Mouse (Mus musculus): ENCODE measurements at regions not wholly inside any gene's neighbourhood (a gene's known extent, or its start where the extent isn't known, plus 50 kb on each side); places are given as distances from the start of the nearest gene placed in this dataset.

DNA sequence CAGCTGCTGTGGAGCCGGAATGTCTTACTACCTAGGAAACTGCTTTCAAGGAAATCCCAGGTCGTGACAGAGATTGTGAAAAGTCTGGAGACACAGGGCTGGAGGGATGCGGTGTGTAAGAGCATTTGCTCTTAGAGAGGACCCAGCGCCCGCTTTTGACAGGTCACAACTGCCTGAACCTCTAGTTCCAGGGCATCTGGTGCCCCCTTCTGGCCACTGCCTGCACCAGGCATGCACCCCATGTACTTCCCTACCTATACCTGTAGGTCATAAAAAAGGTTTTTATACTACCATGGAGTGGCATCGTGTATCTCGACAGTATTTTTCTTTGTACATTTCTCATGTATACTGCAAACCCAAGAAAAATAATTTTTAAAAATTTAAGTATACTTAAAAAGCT is 314.0 kb downstream of the Bbx start:
- no peak for ATAC-seq (ENCODE audit: low FRiP score, low read depth)
- Histone ChIP-seq H3K4me3 (no peak overlapping the region), H3K27me3 (no peaks in the 10 kb centered on the region), H3K4me2 (no peak overlapping the region), H3K4me1 (replicated peaks) (no peaks in the 10 kb centered on the region), H3K36me3 (no peaks in the 10 kb centered on the region), H3K27ac (replicated peaks) (no peak overlapping the region), H3K9me3 (no peaks in the 10 kb centered on the region), H3K9ac (no peak overlapping the region)
- 94% methylated on average over 7 of the region's 7 CpGs for WGBS

DNA sequence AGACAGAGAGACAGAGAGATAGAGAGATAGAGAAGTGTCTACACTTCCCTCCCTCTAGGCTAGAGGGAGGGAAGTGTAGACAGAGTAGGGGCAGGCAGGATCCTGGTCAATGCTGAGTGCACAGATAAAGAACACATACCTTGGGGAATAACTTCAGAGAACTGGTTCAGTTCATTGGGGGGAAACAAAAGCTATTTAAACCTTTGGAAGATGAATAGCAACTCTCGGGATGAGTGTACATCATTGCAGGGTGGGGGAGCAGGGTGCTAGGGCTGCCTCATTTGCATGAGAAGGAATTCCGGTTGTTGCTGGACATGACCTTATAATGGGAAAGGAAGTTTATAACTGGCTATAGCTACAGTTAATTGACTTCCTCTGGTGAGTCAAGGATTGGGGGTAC is 309.7 kb downstream of the Bbx start:
- Histone ChIP-seq H3K9ac (no peak overlapping the region), H3K9me3 (no peaks in the 10 kb centered on the region), H3K4me1 (replicated peaks) (no peaks in the 10 kb centered on the region), H3K27ac (replicated peaks) (no peak overlapping the region), H3K36me3 (no peaks in the 10 kb centered on the region), H3K27me3 (no peaks in the 10 kb centered on the region), H3K4me3 (no peak overlapping the region), H3K4me2 (no peak overlapping the region)
- WGBS: 53% methylated on average over 2 of the region's 2 CpGs
- no peak for ATAC-seq (ENCODE audit: low FRiP score, low read depth)

DNA sequence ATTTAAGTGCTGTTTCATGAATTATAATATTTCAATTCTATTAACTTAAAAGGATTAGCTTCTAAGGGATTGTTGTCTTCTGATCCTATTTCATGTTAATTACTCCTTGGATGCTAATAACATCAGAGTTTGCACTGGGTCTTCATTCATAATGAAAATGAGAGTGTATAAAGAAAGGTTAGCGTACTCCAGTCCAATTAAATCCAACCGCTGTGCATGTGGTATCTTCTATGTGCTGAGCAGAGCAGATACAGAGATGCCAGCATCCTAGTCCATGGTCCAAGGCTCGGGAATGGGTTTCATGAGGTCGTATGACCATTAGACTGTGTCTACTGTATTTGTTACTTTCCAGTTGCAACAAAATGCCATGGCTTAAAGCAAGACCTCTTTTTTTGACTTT is 307.5 kb downstream of the Bbx start:
- 74% methylated on average over 4 of the region's 4 CpGs for WGBS
- ATAC-seq (ENCODE audit: low FRiP score, low read depth): no peak
- Histone ChIP-seq H3K4me1 (replicated peaks) (no peaks in the 10 kb centered on the region), H3K9ac (no peak overlapping the region), H3K9me3 (no peaks in the 10 kb centered on the region), H3K4me3 (no peak overlapping the region), H3K27ac (replicated peaks) (no peak overlapping the region), H3K27me3 (no peaks in the 10 kb centered on the region), H3K4me2 (no peak overlapping the region), H3K36me3 (no peaks in the 10 kb centered on the region)

DNA sequence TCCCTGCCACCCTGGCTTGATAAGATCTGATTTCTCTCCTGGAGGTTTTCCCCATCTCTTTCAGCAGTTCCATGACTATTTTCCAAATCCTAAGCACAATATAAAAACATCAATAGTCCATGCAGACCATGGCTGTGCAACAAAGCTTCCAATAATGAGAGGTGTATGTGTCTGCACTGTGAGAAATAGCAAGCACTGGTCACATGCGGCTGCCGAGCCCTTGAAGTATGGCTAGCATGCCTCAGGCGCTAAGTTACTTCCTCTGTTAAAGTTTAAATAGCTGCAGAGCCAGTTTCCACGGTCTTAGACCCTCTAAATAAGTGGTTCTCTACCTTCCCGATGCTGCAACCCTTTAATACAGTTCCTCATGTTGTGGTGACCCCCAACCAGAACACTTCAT is 306.6 kb downstream of the Bbx start:
- H3K9ac ChIP-seq: no peak overlapping the region
- H3K27me3 ChIP-seq: no peaks in the 10 kb centered on the region
- 88% methylated on average over 5 of the region's 5 CpGs for WGBS
- no peak for ATAC-seq (ENCODE audit: low FRiP score, low read depth)
- H3K36me3 ChIP-seq: no peaks in the 10 kb centered on the region
- no peak overlapping the region for H3K4me3 ChIP-seq
- no peak overlapping the region for H3K4me2 ChIP-seq
- no peaks in the 10 kb centered on the region for H3K4me1 ChIP-seq (replicated peaks)
- H3K9me3 ChIP-seq: no peaks in the 10 kb centered on the region
- no peak overlapping the region for H3K27ac ChIP-seq (replicated peaks)

DNA sequence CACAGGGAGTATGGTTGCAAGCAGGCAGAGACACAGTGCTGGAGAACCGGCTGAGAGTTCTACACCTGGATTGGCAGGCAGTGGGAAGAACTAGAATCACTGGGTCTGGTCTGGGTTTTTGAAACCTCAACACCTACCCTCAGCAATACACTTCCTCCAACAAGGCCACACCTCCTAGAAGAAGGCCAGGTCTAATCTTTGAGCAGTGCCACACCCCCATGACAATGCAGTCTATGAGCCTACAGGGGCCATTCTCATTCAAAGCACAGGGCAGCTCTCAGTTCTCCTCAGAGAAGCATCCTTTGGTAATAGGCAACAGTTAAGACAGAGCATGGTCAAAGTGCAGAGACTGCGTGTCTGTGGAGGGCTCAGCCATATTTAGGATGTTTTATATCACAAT is 300.8 kb downstream of the Bbx start:
- 95% methylated on average over 2 of the region's 2 CpGs for WGBS

More for the DNA sequence above, 300.8 kb downstream of the Bbx start:
- Histone ChIP-seq H3K4me3 (no peak overlapping the region), H3K9me3 (no peaks in the 10 kb centered on the region), H3K9ac (no peak overlapping the region), H3K4me1 (replicated peaks) (no peaks in the 10 kb centered on the region), H3K4me2 (no peak overlapping the region), H3K36me3 (no peaks in the 10 kb centered on the region), H3K27me3 (no peaks in the 10 kb centered on the region), H3K27ac (replicated peaks) (no peak overlapping the region)
- ATAC-seq (ENCODE audit: low FRiP score, low read depth): no peak
